Mouse (Mus musculus) embryo, embryonic 11 days (tissue): ENCODE measurements at regions not wholly inside any gene's neighbourhood (a gene's known extent, or its start where the extent isn't known, plus 50 kb on each side); places are given as distances from the start of the nearest gene placed in this dataset.

Experiments
- DNase-seq: peaks from one replicate; pipeline ENCODE4 v3.0.0-alpha.2; 2015

DNA sequence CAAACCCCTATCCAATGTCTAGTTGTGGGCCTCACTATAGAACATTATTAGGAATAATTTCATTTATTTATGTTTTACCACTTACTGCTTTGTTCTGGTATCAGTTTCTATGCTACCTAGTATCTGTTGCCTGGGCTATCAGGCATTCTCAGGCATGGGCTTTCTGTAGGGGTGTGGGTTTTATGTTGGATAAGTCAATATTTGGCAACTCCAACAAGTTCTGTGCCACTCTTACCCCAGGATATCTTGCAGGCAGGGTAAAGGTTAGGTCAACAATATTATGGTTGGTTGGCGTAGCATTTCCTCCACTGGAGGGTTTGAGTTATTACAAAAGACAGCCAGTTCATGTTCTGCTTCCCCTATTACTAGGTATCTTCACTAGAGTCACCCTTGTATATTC is 65.8 kb downstream of the Smim10l1 start:
- no peak for DNase-seq

DNA sequence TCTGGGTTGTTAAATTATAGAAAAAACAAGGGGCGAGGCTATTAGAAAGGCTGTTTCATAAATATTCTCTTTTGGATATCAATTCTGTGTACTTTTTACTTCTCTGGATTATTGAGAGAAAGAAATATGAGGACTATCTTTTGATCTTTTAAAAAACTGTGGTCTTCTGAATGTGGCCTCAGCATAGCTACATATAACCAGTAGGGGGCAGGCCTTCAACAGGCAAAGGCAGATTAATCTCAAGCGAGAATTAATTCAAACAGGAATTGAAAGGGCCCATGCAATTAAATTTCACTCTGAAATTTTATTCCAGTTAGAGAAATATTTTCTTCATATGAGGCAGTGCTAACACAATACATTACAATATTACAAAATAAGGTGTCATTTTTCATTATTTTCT is 66.6 kb downstream of the Smim10l1 start:
- DNase-seq = peak; percentile 5

DNA sequence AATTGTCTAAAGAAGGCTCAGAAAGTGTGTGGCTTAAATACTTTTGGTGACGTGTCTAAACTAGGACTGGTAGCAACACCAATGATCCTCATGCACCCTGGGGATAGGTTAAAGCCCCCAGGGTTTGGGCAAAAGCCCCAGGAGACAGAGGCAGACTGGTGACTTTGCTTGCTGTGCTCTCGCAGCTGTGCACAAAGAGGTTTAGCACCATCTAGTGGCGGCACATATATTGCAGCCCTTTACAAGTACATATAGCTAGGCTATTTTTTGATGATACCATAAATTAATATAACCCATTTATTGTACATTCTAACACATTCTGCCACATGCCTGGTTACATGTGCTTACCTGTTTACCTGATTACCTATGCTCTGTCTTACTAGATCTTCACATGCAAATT is 85.8 kb upstream of the 5530400C23Rik start:
- peak; percentile 51 for DNase-seq
